26 mouse cellular contexts compared by ENCODE assay signal in the genomic region with DNA sequence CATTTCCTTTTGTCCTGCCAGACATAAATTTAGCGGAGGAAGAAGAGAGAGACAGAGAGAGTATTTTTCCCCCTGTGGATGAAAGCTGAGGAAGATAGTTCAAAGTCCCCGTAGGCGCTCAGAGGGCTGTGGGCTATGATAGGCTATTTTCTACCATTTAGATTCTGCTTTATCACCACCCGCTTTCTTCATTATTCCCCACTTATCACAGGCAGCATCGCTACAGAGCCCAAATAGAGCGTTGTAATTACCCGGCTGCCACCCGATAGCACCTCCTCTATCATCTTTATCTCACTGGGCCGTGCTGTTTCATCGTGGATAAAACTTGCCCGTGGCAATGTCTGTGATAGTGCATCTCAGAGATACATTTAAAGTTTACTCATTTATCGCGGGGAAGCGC. TPM values are rescaled to one million over a fixed set of nuclear protein-coding genes. Genes with fewer than 3 reads are reported as not detected.
"Had no signal": no experiment of that assay in that cellular context is flagged by ENCODE, and none has a peak within 500 bp of the region (broad histone marks: within the 10 kb centered on the region; RNA-seq: fewer than 3 reads in every experiment).

No protein-coding gene starts in this region.

- H3K4me2 ChIP-seq: limb, embryonic 12.5 days; limb, embryonic 15.5 days; liver, embryonic 11.5 days; lung, embryonic 14.5 days; stomach, embryonic 15.5 days had no signal

- H3K9me3 ChIP-seq: limb, embryonic 12.5 days; limb, embryonic 15.5 days; stomach, embryonic 15.5 days had no signal

- ATAC-seq: liver, postnatal 0 days; lung, postnatal 0 days had no signal

- H3K4me3 ChIP-seq: limb, embryonic 12.5 days; limb, embryonic 15.5 days; stomach, embryonic 15.5 days had no signal

- DNase-seq: kidney, adult 18-20 months; kidney, adult 9 months; kidney, postnatal 14 days; kidney, postnatal 4 days; left cerebral cortex, postnatal 4 days; liver, postnatal 0 days; lung, embryonic 14.5 days; retina, postnatal 1 day; right cerebral cortex, postnatal 25 days; spleen, adult 18-20 months; thymus, postnatal 25 days had no signal

- H3K27ac ChIP-seq: limb, embryonic 12.5 days; limb, embryonic 15.5 days; liver, embryonic 14.5 days; macrophage; stomach, embryonic 15.5 days had no signal

- H3K9ac ChIP-seq: limb, embryonic 12.5 days; limb, embryonic 15.5 days; liver, embryonic 14.5 days; liver, postnatal 0 days; lung, embryonic 14.5 days; stomach, embryonic 15.5 days had no signal

- H3K36me3 ChIP-seq: limb, embryonic 12.5 days; limb, embryonic 15.5 days; stomach, embryonic 15.5 days had no signal

- H3K27me3 ChIP-seq: limb, embryonic 15.5 days; stomach, embryonic 15.5 days had no signal

RNA-seq across cellular contexts. Expression of gene Gm9376, which starts 35.8 kb away (rescaled TPM):
- total RNA-seq: layer of hippocampus, adult 18-20 months; layer of hippocampus, postnatal 14 days; left cerebral cortex, adult 8-10 months; left cerebral cortex, postnatal 14 days; left cerebral cortex, postnatal 4 days; megakaryocyte, adult 5-6 weeks; neutrophil, adult 5-6 weeks had no signal
- polyA plus RNA-seq: kidney, embryonic 16.5 days; limb, embryonic 12.5 days; limb, embryonic 15.5 days; liver, embryonic 11.5 days; liver, embryonic 14.5 days; liver, postnatal 0 days; lung, embryonic 14.5 days; lung, postnatal 0 days; macrophage; stomach, embryonic 15.5 days; thymus, postnatal 0 days had no signal
